Mouse (Mus musculus) ES-Bruce4 (cell line): ENCODE measurements around the gene Zc3h7b.

Source experiments
- CTCF ChIP-seq: IDR thresholded peaks from one replicate; pipeline ENCODE4 v1.8.1; 2011; ENCODE audit warnings: low read depth, low read length
- POLR2A ChIP-seq: IDR thresholded peaks from one replicate; pipeline ENCODE4 v1.8.1; 2011; ENCODE audit warnings: low read length; ENCODE audit not compliant: insufficient read depth

DNA sequence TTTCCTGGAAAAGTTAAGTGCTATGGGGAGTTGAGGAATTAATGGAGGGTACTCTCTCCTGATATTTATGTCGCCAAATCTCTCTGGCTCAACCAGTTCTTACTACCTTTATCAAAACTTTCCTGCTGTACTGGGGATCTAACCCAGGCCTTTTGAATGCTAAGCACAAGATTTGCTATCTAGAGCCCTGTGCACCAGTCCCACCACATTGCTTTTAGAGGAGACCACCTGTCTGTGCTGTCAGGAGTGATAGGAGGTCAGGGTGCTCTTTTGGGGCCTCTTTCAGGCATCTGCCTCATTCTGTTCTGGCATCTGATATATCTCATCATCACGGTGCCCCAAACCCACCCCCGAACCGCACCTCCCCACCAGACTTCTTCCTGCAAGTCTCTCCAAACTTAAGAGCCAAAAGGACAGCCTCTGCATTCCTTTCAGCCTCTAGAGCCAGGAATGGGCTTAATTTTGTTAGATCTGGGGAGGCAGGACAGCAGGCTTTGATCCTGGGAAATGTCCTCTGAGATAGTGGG is 58.6 kb downstream of the Zc3h7b start:
- no peak for TF ChIP-seq POLR2A
- no peak for TF ChIP-seq CTCF
